Mouse (Mus musculus) neural tube, embryonic 13.5 days (tissue): Measurements from ENCODE around the gene Gm28308. TPM values are rescaled to one million over a fixed set of nuclear protein-coding genes. Genes with fewer than 3 reads are reported as not detected.
A peak's percentile ranks its signal among the peaks of the same experiment; 100 is the strongest.

Experiments
- ATAC-seq: fragments of 200-750 bp; cut with Nextera tagmentation; 2 replicates; pipeline ENCODE4 v1.8.0; 2017; ENCODE audit warnings: low read depth, mild to moderate bottlenecking, moderate TSS enrichment, moderate library complexity
- H3K27ac ChIP-seq: fragments of 300-500 bp; sonication (generic); replicated peaks from 2 replicates; pipeline ENCODE4 v1.5.1; 2015; ENCODE audit warnings: moderate library complexity, mild to moderate bottlenecking, inconsistent platforms
- H3K27me3 ChIP-seq: fragments of 300-500 bp; sonication (generic); 2 replicates; pipeline ENCODE4 v1.6.1; 2015; ENCODE audit warnings: mild to moderate bottlenecking, inconsistent platforms
- H3K36me3 ChIP-seq: fragments of 300-500 bp; sonication (generic); 2 replicates; pipeline ENCODE4 v1.6.1; 2015; ENCODE audit warnings: mild to moderate bottlenecking, inconsistent platforms
- H3K4me1 ChIP-seq: fragments of 300-500 bp; sonication (generic); replicated peaks from 2 replicates; pipeline ENCODE4 v1.6.1; 2015; ENCODE audit warnings: inconsistent platforms
- H3K4me2 ChIP-seq: fragments of 300-500 bp; sonication (generic); 2 replicates; pipeline ENCODE4 v1.6.1; 2015; ENCODE audit warnings: inconsistent platforms, mild to moderate bottlenecking, moderate library complexity
- H3K4me3 ChIP-seq: fragments of 300-500 bp; sonication (generic); 2 replicates; pipeline ENCODE4 v1.5.1; 2015; ENCODE audit warnings: mild to moderate bottlenecking, inconsistent platforms
- H3K9ac ChIP-seq: fragments of 300-500 bp; sonication (generic); 2 replicates; pipeline ENCODE4 v1.6.1; 2015; ENCODE audit warnings: moderate library complexity, mild to moderate bottlenecking, inconsistent platforms
- H3K9me3 ChIP-seq: fragments of 300-500 bp; sonication (generic); 2 replicates; pipeline ENCODE4 v1.6.1; 2016; ENCODE audit warnings: inconsistent platforms
- WGBS: fragments of 180-500 bp; shearing (Covaris S2); methylation state at CpG from one replicate; pipeline ENCODE4 v1.1.7; 2015; 5-methylcytosine and 5-hydroxymethylcytosine counted together
- microRNA counts: library from miRNA; unstranded; fragments of <30 nt; microRNA quantifications from one replicate; lab custom pipeline; 2016
- microRNA-seq: library from miRNA; unstranded; fragments of <30 nt; microRNA quantifications from one replicate; pipeline ENCODE4, GENCODE M21; 2016
- polyA plus RNA-seq: library from polyadenylated mRNA; unstranded; fragments of >200 nt; fragmentation: Nextera tagmentation; extraction: Ambion mirVana; gene quantifications from 2 replicates; pipeline ENCODE4 v1.2.1, GENCODE M21; 2015

Gm28308 gene
- polyA plus RNA-seq, 1 experiment from 2014 or later, result not detected

GRCm38 (mm10) chr6:52137841-52138535, 75.2 kb downstream of the Gm28308 start:
- Histone ChIP-seq H3K27me3 (no peaks in the 10 kb centered on the region), H3K4me1 (peaks cover 28% of the 10 kb centered on the region), H3K36me3 (no peaks in the 10 kb centered on the region), H3K27ac (no peak overlapping the region), H3K9ac (no peak overlapping the region), H3K4me2 (no peak overlapping the region), H3K9me3 (no peaks in the 10 kb centered on the region), H3K4me3 (no peak overlapping the region)
- peak; percentile 74; the same call in 1 of the 2 replicates for ATAC-seq
- 30% methylated on average over 9 of the region's 9 CpGs for WGBS

DNA sequence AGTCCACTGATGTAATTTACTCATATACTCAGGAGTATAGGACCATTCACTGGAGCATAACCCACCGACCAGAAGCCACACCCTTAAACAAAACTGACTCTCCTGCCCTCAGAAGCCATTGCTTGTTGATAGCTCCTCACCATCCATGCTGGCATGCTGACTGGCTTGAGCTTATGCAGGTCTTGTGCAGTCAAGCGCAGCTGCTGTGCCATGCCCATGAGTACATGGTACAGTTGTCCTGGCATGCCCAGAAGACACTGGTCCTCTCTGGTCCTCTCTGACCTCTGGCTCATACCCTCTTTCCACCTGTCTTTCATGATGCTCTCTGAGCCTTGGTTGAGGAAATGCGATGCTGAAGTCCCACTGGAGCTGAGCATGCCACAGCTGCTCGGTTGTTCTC, 89.5 kb downstream of the Gm28308 start:
- peaks cover 20% of the 10 kb centered on the region for H3K4me1 ChIP-seq
- no peak overlapping the region for H3K9ac ChIP-seq
- ATAC-seq, result no peak
- H3K9me3 ChIP-seq, result peaks cover 3% of the 10 kb centered on the region; the same call in 1 of the 2 replicates
- H3K4me3 ChIP-seq, result no peak overlapping the region
- H3K27ac ChIP-seq, result no peak overlapping the region
- H3K4me2 ChIP-seq, result no peak overlapping the region
- 83% methylated on average over 4 of the region's 4 CpGs for WGBS
- H3K27me3 ChIP-seq, result no peaks in the 10 kb centered on the region
- no peaks in the 10 kb centered on the region for H3K36me3 ChIP-seq

GRCm38 (mm10) chr6:52121173-52121572, 92.0 kb downstream of the Gm28308 start:
- 60% methylated on average over 3 of the region's 3 CpGs for WGBS
- Histone ChIP-seq H3K4me1 (peaks cover 34% of the 10 kb centered on the region), H3K9ac (no peak overlapping the region), H3K36me3 (no peaks in the 10 kb centered on the region), H3K4me2 (no peak overlapping the region), H3K4me3 (no peak overlapping the region), H3K9me3 (no peaks in the 10 kb centered on the region), H3K27me3 (no peaks in the 10 kb centered on the region), H3K27ac (no peak overlapping the region)
- ATAC-seq, result no peak

- Histone ChIP-seq H3K4me2 (0 out of 2 replicates have a peak overlapping the region, but pooled peaks have one; percentile 13), H3K36me3 (no peaks in the 10 kb centered on the region), H3K4me1 (peaks cover 43% of the 10 kb centered on the region), H3K9ac (0 out of 2 replicates have a peak overlapping the region, but pooled peaks have one; percentile 17), H3K4me3 (no peak overlapping the region), H3K27ac (peak overlapping the region; percentile 77), H3K27me3 (no peaks in the 10 kb centered on the region), H3K9me3 (no peaks in the 10 kb centered on the region)
- WGBS, result 4% methylated on average over 6 of the region's 6 CpGs
- ATAC-seq, result peak; percentile 90; the same call in 1 of the 2 replicates
Measured at GRCm38 (mm10) chr6:52118903-52119635, 94.1 kb downstream of the Gm28308 start.

GRCm38 (mm10) chr6:52115899-52116298, 97.2 kb downstream of the Gm28308 start:
- Histone ChIP-seq H3K9me3 (no peaks in the 10 kb centered on the region), H3K36me3 (no peaks in the 10 kb centered on the region), H3K27ac (no peak overlapping the region), H3K4me2 (no peak overlapping the region), H3K4me3 (no peak overlapping the region), H3K9ac (no peak overlapping the region), H3K27me3 (0 out of 2 replicates have a peak, but pooled peaks cover 3% of the 10 kb centered on the region), H3K4me1 (peaks cover 43% of the 10 kb centered on the region)
- ATAC-seq, result no peak
- 12% methylated on average over 5 of the region's 5 CpGs for WGBS

MicroRNAs within 50 kb of the gene (microRNA counts, 519-probe panel; counts per million panel counts)
- microRNA mmu-miR-196b (lab: Ali Mortazavi, UCI), result 4,452 counts per million, percentile 75 among the panel's probes with 10 or more counts

Small RNAs within 50 kb of the gene (microRNA-seq; reads per million reads assigned to microRNA genes)
- gene Mir196b, result 6,037 reads per million, percentile 94 among the genes with 10 or more reads in this experiment

Other genes starting within 250 kb of the Gm28308 start
- 37.0 and 44.6 TPM in 2 replicates for gene Skap2, start 200.8 kb downstream of the Gm28308 start, polyA plus RNA-seq
- 2.0 and 3.0 TPM in 2 replicates for gene Hoxa1, start 55.0 kb downstream of the Gm28308 start, polyA plus RNA-seq
- 11.9 and 13.7 TPM in 2 replicates for gene Hoxa2, start 48.5 kb downstream of the Gm28308 start, polyA plus RNA-seq
- gene 5730596B20Rik, start 35.8 kb downstream of the Gm28308 start, polyA plus RNA-seq, result 3.5 and 4.1 TPM in 2 replicates
- gene Hoxa4, start 21.6 kb downstream of the Gm28308 start, polyA plus RNA-seq, result 5.7 and 5.8 TPM in 2 replicates
- gene Hoxa5, start 8.8 kb downstream of the Gm28308 start, polyA plus RNA-seq, result 44.7 and 66.8 TPM in 2 replicates
- 20.3 and 25.8 TPM in 2 replicates for gene Hoxa6, start 4.6 kb downstream of the Gm28308 start, polyA plus RNA-seq
- gene Hoxa3, start within 50 bp of the Gm28308 start, polyA plus RNA-seq, result 13.9 and 16.4 TPM in 2 replicates
- 117 and 125 TPM in 2 replicates for gene Hoxa7, start 8.5 kb upstream of the Gm28308 start, polyA plus RNA-seq
- 125 and 130 TPM in 2 replicates for gene Hoxa9, start 17.8 kb upstream of the Gm28308 start, polyA plus RNA-seq
- 77.8 and 86.6 TPM in 2 replicates for gene Hoxa10, start 27.5 kb upstream of the Gm28308 start, polyA plus RNA-seq
- gene Hoxa11, start 32.5 kb upstream of the Gm28308 start, polyA plus RNA-seq, result 4.7 and 5.7 TPM in 2 replicates
- 0.08 and 0.32 TPM in 2 replicates for gene Hoxa13, start 47.5 kb upstream of the Gm28308 start, polyA plus RNA-seq
- gene Evx1, start 100.2 kb upstream of the Gm28308 start, polyA plus RNA-seq, result 1.7 and 2.3 TPM in 2 replicates